Mouse (Mus musculus) cerebellum, postnatal 25 days (tissue): ENCODE measurements at regions not wholly inside any gene's neighbourhood (a gene's known extent, or its start where the extent isn't known, plus 50 kb on each side); places are given as distances from the start of the nearest gene placed in this dataset.

Experiments
- DNase-seq, 2 experiments: peaks; one replicate each; pipeline ENCODE4 v3.0.0; 2021; ENCODE audit warnings: mixed read lengths in 2 of 2

DNA sequence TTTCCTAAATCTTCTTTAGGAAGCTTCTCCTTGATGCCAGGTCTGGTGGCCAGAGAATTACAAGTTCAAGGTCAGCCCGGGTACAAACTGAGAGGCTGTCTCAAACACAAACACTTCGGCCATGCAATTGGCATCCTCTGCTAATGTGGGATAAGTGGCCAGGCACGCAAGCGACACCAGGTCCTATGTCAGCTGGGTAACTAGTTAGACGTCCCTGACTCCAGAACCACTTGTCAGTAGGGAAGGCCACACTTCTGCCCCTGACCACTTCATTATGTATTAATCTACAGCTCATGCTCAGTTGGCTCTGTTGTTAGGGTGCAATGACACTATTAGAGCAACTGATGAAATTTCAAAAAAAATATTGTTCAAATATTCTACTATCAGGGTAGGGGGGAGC, 149.5 kb upstream of the Tshz3 start:
- DNase-seq, result no peak

DNA sequence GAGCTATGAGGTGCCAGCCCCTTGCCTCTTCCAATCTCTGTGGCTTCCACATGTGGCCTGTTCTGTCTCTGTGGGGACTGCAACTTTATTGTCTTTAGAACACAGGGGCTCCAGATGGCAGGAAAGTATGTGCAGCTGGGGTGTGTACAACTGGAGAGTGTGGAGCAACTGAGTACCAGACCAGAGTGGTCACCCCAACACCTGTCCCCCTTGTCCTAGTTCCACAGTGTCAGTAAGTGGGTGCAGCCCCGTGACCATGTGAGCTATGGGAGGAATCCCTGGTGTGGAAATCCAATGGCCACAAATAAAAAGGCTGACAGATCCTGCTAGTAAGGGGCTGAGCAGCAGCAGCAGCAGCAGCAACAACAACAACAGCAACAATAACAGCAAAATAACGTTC, 126.9 kb upstream of the Tshz3 start:
- DNase-seq, result no peak

DNA sequence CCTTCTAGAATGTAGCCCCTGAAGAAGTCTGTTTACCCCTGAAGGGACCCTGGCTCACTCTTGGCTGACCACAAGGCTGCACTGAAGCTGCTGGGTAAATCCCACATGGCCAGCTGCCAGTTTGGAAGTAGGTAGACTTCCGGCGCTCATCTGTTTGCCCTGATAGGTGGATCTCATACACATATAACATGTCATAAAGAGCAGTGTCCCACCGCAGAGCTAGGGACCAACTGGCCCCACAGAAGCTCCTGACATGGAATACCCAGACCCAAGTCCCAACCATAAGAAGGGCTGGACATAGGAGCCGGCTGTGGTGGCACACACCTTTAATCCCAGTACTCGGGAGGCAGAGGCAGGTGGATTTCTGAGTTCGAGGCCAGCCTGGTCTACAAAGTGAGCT, 115.8 kb upstream of the Tshz3 start:
- DNase-seq, result no peak

DNA sequence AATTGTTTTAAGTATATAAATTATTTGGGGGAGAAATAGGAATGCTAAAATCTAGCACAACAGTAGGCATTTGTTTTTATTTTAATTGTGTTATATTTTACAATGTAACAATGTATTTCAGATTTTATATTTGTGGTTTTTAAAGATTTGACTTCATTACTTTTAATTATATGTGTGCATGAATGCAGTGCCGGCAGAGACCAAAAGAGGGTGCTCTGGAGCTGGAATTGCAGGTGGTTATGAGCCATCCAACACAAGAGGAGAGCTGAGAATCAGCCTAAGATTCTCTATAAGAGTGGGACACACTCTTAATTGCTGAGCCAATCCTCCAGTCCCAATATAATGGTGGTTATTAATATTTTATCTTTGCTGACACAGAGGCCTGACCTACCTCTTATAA, 112.9 kb upstream of the Tshz3 start:
- no peak for DNase-seq

DNA sequence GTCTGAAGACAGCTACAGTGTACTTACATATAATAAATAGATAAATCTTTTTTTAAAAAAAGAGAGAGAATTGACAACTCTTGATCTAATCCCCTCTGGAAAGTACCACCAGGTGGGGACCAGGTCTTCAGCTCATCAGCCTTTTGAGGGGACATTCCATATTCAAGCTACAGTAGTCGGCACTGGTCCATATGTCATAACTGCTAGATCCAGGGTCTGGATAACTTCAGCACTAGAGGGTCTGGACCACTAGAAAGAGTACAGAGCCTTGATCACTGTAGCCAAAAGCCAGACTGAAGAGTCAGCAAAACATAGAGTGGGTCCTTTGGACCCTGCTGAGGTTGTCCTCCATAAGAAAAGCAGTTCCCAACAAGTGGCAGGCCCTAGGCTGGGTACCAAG, 106.4 kb upstream of the Tshz3 start:
- no peak for DNase-seq

DNA sequence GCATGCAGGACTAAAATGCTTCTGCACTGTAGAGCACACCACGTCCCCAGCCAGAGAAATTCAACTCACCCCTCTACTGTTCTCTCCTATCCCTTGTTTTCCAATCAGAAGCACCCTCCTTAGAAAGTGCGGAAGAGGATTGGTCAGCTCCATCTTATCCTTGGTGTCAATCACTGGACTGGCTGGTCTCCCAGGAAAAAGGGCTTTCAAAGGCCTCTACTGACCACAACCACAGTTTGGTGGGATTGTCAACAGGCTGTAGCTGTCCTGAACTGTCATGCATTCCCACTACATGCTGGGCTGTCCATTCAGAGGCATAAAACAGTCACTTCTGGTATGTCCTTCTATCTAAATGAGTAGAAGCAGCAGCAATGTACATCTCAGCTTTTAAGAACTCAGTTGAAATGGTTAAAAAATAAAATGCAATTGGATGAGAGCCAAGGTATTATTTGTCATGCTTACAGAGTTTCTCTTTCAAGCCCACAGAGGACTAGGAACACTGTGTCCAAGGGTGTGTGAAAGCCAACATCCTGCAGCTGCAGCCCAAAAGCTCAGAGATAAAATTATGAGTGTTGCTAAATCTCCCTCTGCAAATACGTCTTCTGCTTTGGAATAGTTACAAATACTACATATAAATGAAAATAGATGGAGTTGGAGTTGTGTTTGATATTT, 101.2 kb upstream of the Tshz3 start:
- DNase-seq, result no peak

DNA sequence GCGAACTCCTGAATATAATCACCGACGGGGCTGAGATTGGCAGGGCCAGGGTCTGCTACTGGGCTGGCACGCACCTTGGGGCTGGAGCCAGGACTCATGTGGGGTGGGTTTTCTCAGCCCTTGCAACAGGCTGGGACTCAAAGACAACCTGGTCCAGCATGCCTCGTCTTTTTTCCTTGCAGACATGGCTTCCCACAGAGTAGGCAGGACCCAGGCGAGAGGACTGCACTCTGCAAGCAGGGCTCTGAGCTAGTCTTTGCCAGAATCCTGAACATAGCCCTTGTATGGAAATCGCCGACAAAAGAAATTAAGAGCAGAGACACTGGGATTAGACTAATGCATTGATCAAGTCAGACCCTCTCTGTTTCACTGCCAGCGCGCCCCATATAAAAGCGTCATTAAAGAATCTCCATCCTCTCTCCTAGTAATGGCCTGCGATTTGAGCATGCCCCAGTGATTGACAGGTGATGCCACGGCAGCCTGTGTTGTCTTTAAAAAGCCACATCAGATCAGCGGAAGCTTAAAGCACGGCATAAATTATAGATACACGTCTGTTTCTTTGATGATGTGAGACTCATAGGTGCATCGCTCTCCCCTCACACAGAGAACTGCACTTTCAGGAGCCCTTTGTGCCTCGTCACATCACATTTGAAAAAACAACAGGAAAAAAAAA, 92.8 kb upstream of the Tshz3 start:
- DNase-seq, result no peak

DNA sequence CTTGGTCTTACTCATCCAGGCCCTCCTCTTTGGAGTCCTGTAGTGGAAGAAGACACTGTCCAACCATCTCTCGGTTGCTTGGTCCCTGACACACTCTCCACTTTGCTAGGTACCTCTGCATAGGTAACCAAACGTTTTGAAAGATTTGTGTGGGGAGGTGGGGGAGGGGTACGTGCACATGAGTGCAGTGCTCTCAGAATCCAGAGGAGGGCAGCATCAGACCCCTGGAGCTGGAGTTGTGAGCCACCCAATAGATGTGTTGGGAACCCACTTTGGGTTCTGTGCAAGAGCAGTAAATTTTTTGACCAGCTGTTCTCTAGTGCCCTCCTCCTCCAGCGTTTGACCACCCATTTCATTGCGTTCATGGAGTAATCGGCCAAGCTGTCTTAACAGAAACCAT, 77.7 kb upstream of the Tshz3 start:
- DNase-seq, result no peak

DNA sequence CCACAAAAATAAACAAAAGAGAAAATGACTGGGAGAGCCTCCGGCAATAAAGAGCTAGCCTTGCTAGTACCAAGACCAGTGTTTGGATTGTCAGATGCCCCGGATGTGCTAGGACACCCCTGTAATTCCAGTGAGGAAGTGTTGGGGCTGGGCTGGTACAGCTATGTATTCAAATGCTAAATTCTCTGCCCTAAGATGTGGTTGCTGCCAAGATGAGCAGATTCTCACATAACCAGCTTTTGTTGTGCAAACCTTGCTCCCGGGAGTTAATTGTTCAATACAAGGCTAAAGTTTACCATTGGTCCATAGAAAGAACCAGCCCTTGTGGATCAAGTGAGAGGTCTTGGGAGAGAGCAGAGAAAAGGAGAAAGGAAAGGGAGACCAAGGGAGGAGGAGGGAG, 53.7 kb upstream of the Tshz3 start:
- no peak for DNase-seq
